Mouse (Mus musculus) spleen, postnatal 36 days (tissue): ENCODE measurements around the gene Insm1.

Source experiments
- DNase-seq, 2 experiments: peaks; one replicate each; pipeline ENCODE4 v3.0.0; 2022; ENCODE audit warnings: low spot score in 2 of 2, mixed read lengths in 1 of 2

The Insm1 gene

DNA sequence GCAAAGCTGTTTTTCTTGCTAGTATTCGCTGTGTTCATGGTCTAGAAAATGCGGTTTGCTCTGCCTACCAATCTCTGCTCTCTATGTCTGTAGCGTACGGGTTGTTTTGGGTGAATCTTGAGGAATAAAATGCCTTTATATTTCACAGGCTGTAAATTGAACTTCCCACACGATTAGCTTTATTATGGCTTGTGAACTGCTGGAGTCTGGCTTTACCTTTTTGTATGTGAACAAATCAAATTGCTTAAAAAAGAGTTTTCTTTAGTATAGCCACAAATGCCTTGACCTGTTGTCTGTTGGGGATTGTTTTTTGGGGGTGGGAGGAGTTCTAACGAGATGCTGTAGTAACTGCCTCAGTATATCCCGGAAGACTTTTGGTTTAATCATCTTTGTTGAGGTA lies 2.4 kb downstream of the Insm1 start:
- DNase-seq, result no peak

- DNase-seq, result no peak
These were observed 4.1 kb downstream of the Insm1 start for GRCm38 (mm10) chr2:146225818-146226217.

GRCm38 (mm10) chr2:146226484-146226883 lies 4.8 kb downstream of the Insm1 start:
- DNase-seq, result no peak

DNA sequence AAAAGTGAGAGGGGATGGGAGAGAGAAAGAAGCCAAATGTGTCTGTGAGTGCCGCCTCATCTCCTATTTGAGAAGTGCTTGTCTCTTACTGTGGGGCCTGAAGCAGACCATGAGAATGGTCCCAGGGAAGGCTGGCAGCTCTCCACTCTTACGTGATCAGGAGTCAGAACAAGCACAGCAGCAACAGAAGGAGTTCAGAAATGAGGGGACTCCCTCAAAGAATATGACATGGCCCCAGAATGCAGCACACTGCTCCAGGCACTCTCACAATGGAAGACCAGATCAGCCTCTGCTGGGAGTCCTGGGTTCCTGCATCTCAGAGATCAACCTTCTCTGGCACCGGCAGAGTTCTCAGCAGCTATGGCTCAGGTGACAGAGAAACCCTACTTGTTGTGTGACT lies 5.9 kb downstream of the Insm1 start:
- no peak for DNase-seq

DNA sequence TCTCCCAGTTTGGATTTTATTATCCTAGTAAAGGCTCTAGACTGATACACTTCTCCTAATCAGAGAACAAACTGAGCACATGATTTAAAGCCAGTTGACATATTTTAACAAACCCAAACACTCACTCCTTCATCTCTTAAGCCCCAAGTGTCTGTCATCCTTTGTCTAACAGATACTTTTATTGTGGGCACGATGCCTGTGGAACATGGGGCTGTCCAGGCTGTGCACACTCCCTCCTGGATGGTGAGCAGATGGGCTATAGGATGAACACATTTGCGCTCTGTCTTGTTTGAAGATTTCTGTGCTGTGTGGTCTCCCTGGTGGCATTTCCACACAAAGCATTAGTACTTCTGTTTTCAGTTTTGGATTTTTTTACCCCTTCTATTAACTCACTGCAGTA lies 6.7 kb downstream of the Insm1 start:
- no peak for DNase-seq

DNA sequence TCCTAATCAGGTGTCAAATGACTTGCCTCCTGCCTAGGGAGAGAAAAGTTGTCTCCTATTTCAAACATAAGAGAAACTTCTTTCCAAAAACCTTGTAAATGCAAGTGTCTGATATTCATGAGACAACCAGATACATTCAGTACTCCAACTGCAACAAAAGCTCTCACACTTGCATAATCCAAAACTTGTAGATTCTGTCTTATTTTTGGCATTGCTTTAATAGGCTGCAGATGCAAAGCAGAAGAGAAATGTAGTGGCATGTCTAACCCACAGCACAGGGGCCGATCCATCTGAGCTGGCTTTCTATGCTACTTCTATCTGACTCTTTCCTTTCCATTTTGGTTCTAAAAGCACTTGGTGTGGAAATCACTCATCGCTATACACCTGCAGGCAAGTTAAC lies 9.8 kb downstream of the Insm1 start:
- DNase-seq, result no peak

GRCm38 (mm10) chr2:146239196-146239747 lies 17.6 kb downstream of the Insm1 start:
- no peak for DNase-seq

DNA sequence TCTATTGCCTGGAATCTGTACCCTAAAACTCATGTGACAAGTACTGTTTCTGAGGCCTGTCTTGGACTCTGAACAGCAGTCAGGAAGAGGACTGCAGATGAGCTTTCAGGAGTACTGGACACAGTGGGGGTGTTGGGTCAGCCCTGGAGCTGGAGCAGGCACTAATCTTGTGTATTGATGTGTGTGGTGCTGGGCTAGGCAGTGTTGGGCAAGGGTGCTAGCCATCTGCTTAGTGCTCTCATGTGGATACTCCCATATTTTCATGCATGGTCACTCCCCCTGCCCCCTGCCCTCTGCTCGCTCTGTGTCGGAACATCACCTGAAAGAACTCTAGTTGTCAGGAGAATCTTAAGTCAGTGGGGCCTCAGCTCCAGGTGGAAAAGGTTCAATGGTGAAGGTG lies 22.3 kb downstream of the Insm1 start:
- no peak for DNase-seq

DNA sequence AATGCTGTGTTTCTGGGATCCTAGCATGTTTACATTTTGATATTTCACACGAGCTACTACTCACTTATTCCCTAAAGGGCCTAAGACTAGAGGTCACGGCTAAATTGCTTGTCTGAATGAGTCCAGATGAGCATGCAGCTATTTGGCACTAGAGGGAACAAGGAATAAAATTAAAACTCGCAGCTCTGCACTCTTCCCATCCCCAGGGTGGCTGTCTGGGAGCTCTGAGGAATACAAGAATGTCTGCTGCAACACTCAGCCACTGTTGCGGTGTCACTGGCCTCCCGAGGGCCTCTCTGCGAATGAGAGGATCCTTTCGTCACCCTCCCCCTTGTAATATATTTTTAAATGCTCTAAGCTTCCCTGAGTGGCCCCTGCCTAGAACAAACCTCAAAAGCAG lies 23.7 kb downstream of the Insm1 start:
- no peak for DNase-seq

GRCm38 (mm10) chr2:146246409-146247075 lies 24.8 kb downstream of the Insm1 start:
- DNase-seq, result no peak

DNA sequence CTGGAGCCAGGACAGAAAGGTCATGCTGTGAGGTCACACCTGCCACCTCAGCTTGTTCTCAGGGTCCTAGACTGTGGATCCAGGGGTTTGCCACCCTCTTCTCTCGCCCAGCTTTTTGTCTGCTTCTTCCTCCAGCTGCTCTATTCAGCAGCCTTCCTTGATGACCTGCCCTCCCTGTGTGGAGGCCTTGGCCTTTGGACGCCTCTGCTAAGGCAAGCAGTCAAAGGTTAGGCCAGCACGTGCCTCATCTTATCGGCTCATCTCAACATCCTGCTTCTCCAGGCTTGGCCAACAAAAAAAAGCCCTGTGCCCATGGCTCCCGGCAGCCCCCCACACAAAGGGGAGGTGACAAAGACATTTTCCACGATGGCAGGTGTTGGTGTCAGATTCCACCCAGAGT lies 25.9 kb downstream of the Insm1 start:
- no peak for DNase-seq

GRCm38 (mm10) chr2:146249033-146249432 lies 27.3 kb downstream of the Insm1 start:
- no peak for DNase-seq

DNA sequence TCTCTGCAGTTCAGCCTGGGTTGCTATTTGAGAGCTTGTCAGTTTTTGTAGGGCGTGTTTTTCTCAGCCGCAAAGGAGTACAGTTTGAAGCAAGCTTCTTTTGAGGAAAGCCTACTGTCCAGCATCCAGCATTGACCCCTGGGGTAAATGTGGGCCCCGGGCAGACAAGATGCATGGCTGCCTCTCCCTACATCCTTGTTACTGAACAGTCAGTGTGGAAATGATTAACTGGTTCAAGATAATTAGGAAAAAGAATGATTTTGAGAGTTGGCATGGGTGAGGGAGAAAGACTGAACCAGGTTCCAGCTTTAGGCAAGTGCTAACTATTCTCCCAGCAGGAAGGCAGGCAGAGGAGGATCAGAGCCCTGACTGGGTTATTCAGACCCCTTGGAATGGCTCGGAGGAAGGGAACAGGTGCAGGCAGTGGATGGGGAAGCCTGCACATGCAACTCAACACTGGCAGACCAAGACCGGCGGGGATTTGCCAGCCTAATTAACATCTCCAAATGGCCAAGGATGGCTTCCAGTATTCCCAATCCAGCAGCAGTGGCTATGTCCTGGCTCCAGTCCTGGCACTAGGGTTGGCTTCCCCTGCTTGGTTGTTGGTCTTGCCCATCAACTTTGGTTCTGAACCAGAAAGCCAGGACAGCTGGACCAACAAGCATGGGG lies 28.6 kb downstream of the Insm1 start:
- DNase-seq, result no peak

- DNase-seq, result no peak
These were observed 32.7 kb downstream of the Insm1 start for GRCm38 (mm10) chr2:146254387-146254786.

GRCm38 (mm10) chr2:146255636-146256035 lies 33.9 kb downstream of the Insm1 start:
- DNase-seq, result no peak

DNA sequence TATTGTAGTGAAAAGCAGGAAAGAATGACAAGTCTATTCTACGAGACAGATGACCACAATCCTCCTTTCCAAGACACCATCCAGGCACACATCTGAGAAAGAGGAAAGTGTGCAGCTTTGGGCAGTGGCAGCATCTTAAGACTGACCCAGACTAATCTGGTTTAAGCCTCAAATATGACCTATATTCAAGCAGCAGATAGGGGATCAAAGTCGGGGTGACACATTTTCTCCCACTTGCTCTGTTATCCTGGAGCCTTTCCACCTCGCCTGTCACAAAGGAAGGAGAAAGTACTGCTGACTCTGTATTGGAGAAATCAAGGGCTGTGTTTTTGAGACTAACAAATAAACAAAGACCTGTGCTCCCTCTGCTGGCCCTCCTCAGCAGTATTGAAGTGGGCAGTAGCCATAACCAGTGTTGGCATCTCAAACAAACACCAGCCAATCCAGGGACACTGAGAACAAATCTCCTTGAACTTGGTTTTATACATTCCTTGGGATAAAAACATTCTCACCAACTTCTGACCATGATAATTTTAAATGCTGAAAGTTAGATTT lies 34.7 kb downstream of the Insm1 start:
- DNase-seq, result no peak

DNA sequence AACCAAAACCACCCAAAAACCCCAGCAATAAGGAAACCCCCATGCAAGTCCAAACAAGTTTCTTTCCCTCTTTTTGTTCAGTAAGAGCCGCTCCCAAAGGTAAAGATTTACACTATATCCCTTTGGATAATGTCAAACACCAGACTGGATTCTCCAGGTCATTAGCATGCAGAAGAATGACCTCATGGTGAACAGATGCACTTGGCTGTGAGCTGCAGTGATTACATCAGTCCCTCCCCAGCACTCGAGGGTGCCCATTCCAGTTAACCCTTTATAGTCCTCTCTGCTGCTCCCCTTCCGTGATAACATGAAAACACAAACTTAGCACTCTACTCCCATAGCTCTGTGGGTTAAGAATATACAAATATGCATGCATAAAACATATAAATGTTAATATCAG lies 35.3 kb downstream of the Insm1 start:
- DNase-seq, result no peak

GRCm38 (mm10) chr2:146257609-146258008 lies 35.9 kb downstream of the Insm1 start:
- DNase-seq, result no peak

DNA sequence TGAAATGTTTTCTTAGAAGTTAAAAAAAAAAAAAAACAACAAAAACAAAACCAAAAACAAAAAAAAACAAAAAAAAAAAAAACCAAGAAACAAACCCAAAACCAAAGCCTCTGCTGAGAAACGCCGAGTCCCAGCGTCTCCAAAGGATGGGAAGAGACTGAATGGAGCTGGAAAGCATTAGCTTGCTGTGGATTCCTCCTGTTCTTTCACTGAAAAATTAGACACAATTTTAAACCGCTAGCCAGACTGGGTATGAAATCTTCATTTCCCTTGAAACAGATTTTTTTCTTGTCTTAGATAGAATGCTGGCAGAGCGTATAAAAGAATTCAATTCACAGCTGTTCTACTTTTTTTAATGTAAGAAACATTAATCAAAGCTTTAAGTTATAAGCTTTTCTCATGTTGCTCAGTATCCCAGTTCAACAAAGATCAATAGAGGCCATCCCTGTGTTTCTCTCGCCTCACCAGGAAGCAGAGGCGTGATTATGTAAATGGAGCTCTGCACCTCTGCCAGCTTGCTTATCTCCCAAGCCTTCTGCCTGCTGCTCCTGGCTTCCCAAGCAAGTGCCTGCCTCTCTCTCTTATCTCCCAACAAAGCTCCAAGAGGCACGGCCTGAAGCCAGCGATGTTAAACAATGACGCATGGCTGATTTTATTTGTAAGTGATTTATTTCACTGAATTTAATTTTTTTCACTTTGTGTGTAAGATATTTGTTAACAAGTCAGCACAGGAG lies 37.2 kb downstream of the Insm1 start:
- no peak for DNase-seq

DNA sequence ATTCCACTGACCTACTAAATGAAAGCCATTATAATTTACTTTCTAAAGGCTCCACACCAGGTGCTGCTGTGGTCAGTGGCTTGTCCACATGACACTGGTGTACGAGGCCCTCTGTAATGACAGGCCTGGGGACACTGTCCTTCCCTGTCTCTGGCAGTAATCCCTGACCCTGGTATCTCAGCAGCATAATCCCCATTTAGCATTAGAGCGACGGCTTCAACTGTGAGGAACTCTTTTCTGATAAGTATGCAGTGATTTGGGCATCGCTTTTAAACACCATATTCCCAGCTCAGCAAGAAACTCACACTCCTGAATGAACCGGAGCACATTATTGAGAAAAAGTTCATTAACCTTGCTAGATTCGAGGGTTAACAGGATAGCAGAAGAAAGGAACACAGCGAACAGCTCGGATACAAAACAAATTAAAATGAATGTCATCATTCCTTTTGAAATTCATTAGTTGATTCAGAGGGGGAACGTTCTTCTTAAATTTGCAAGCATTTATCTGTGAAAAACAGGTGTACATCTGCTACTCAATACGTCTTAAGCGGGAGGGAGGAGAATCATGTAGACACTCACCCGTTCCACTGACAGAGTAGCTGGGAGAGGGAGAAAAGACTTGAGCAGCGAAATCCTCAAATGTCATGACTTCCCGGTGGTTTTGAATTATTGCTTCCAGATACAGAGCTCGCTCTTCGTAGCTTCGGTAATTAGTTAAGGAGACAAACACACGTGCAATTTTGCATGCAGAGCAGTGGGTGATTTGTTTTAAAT lies 38.3 kb downstream of the Insm1 start:
- DNase-seq, result no peak

DNA sequence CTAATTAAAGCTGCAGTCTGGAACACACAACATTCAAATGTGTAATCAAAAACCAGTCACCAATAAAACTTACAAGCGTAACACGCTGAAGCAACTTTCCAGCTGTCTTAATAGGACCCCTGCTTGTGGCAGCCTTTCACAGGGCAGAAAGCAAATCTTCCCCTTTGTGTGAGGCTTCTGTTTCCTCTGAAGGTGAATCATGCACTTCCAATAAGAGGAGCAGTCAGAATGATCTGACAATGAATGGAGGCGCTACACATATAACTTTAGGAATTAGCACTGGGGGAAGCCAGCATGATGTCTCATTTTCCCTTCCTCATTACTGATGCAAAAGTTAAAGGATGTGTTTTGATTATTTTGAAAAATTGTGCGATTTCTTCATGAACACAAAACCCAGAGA lies 39.4 kb downstream of the Insm1 start:
- DNase-seq, result no peak

DNA sequence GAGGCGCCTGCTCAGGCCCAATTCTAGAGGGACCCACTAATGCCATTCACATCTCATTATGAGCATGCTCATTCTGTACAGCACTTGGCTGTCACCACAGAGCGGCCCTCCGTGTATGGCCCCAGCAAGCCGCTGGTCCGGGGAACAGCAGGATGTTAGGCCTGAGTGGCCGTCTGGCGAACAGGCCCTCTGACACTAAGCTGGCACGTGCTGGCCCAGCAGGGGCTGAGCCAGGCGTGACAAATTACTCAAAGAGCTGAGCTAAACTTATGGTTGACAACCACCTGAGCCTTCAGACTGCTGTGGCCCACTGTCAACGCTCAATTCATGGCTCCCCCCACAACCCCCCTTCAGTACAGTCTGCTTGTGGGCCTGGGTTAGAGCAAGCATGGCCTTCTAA lies 40.5 kb downstream of the Insm1 start:
- no peak for DNase-seq
